Mouse (Mus musculus): ENCODE measurements at regions not wholly inside any gene's neighbourhood (a gene's known extent, or its start where the extent isn't known, plus 50 kb on each side); places are given as distances from the start of the nearest gene placed in this dataset.
A peak's percentile ranks its signal among the peaks of the same experiment; 100 is the strongest.

DNA sequence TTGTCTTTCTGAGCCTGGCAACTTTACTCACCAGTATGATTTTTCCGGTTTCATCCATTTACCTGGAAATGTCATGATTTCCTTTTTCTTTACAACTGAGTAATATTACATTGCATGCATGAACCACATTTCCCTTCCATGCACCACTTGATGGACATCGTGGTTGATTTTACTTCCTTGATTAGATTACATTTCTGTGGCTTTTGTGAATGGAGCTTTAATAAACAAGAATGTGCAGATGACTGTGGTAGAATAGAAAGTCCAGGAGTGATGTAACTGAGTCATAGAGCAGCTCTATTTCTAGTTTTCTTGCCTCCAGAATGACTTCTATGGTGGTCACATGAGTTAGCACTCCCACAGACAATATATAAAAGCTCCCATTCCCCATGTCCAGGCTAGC lies 75.2 kb downstream of the Chst2 start:
- peaks cover 11% of the 10 kb centered on the region for H3K4me1 ChIP-seq (replicated peaks; ENCODE audit: control insufficient read depth, insufficient read depth, low read length)
- H3K4me3 ChIP-seq (ENCODE audit: control insufficient read depth, insufficient read depth, low read length) = no peak overlapping the region
- DNase-seq = no peak
- TF ChIP-seq CTCF (IDR thresholded peaks at IDR 0.05; ENCODE audit: borderline replicate concordance, control insufficient read depth, extremely low read depth, insufficient read depth, low read length, poor library complexity) (no peak), POLR2A (IDR thresholded peaks at IDR 0.05; ENCODE audit: control insufficient read depth, extremely low read depth, insufficient read depth, low read length, poor library complexity) (no peak)
- H3K36me3 ChIP-seq (ENCODE audit: control insufficient read depth, insufficient read depth, low read length) = no peaks in the 10 kb centered on the region
- 25% methylated on average over 2 of the region's 2 CpGs for WGBS
- H3K27me3 ChIP-seq (ENCODE audit: control insufficient read depth, insufficient read depth, low read length) = no peaks in the 10 kb centered on the region
- H3K27ac ChIP-seq (ENCODE audit: control insufficient read depth, insufficient read depth, low read length) = no peak overlapping the region

DNA sequence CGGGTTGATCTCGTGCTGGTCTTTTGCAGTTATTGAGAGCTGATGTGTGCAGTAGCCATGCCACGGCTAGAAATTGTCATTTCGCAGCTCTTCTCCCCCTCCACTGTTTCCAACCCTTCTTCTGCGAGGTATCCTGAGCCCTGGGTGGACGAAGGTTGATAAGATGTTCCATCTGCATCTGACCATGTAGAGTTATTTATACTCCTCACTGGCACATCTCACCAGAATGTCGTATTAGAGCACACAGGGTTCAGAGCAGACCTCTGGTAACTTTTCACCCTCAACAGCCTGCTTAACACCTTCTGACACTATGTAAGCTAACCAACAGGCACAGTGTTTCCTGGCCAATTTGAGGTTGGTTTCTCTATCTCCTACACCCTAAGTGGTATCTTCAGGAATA lies 76.4 kb downstream of the Chst2 start:
- H3K36me3 ChIP-seq (ENCODE audit: control insufficient read depth, insufficient read depth, low read length) = no peaks in the 10 kb centered on the region
- H3K4me1 ChIP-seq (replicated peaks; ENCODE audit: control insufficient read depth, insufficient read depth, low read length) = peaks cover 11% of the 10 kb centered on the region
- no peak overlapping the region for H3K4me3 ChIP-seq (ENCODE audit: control insufficient read depth, insufficient read depth, low read length)
- H3K27me3 ChIP-seq (ENCODE audit: control insufficient read depth, insufficient read depth, low read length) = no peaks in the 10 kb centered on the region
- WGBS = 94% methylated on average over 7 of the region's 7 CpGs
- TF ChIP-seq CTCF (IDR thresholded peaks at IDR 0.05; ENCODE audit: borderline replicate concordance, control insufficient read depth, extremely low read depth, insufficient read depth, low read length, poor library complexity) (no peak), POLR2A (IDR thresholded peaks at IDR 0.05; ENCODE audit: control insufficient read depth, extremely low read depth, insufficient read depth, low read length, poor library complexity) (no peak)
- DNase-seq = no peak
- H3K27ac ChIP-seq (ENCODE audit: control insufficient read depth, insufficient read depth, low read length) = no peak overlapping the region

DNA sequence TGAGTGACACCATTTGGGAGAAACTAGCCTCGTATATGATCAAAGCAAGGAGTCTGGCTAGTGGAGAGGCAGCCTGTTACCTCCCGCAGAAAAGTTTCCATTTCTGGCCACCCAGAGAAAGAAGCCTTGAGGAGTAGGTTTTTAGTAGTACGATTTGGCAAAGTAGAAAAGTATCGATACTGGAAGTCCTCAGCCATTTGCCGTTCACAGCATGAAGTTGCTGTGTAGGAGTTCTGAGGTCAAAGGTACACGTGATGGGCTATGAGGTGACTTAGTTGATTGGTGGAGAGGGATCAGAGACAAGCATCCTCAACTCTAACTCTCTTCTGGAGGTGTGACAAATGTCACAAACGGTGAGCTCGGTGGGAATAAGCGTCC lies 77.5 kb downstream of the Chst2 start:
- no peak overlapping the region for H3K4me3 ChIP-seq (ENCODE audit: control insufficient read depth, insufficient read depth, low read length)
- TF ChIP-seq POLR2A (IDR thresholded peaks at IDR 0.05; ENCODE audit: control insufficient read depth, extremely low read depth, insufficient read depth, low read length, poor library complexity) = no peak
- no peak for TF ChIP-seq CTCF (IDR thresholded peaks at IDR 0.05; ENCODE audit: borderline replicate concordance, control insufficient read depth, extremely low read depth, insufficient read depth, low read length, poor library complexity)
- 88% methylated on average over 9 of the region's 9 CpGs for WGBS

DNA sequence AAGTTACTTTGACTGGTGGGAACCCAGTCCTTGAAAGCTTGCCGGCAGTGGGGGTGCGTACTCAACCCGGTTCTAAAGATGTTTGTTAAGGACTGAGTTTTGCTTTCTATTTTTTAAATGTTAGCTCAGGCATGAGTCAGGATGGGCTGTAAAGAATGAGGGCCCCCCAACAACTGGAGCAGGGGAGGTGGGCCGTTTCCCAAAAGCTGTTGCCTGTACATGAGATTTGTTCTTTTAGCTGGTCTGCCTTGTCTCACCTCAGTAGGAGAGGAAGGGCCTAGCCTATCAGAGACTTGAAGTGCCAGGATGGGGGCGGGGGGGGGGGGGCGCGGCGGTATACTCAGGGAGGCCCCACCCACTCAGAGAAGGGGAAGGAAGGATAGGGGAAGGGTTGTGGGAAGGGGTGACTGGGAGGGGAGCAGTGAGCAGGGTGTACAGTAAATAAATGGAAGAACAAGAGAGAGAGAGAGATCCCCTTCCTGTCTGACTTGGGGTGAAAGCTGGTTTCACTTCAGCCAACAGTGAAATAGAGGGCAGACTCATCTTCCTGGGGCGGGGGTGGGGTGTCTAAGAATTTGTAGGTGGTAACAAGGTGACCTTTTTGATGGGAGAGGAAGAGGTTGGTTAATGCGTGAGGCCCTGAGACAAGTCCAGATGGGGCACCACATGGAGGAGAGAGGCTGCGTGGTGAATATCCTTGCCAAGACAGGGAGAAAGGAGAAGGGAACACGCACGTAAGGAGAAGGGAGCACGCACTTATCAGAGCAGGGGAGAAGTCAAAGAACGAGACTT lies 78.1 kb downstream of the Chst2 start:
- Histone ChIP-seq H3K4me1 (replicated peaks; ENCODE audit: control insufficient read depth, insufficient read depth, low read length) (peaks cover 11% of the 10 kb centered on the region), H3K27ac (ENCODE audit: control insufficient read depth, insufficient read depth, low read length) (no peak overlapping the region; the same call in 1 of the 2 replicates), H3K4me3 (ENCODE audit: control insufficient read depth, insufficient read depth, low read length) (peak overlapping the region; percentile 6; the same call in 1 of the 2 replicates), H3K36me3 (ENCODE audit: control insufficient read depth, insufficient read depth, low read length) (no peaks in the 10 kb centered on the region), H3K27me3 (ENCODE audit: control insufficient read depth, insufficient read depth, low read length) (no peaks in the 10 kb centered on the region)
- DNase-seq = peak; percentile 25
- 36% methylated on average over 12 of the region's 15 CpGs for WGBS
- TF ChIP-seq CTCF (IDR thresholded peaks at IDR 0.05; ENCODE audit: borderline replicate concordance, control insufficient read depth, extremely low read depth, insufficient read depth, low read length, poor library complexity) (no peak), POLR2A (IDR thresholded peaks at IDR 0.05; ENCODE audit: control insufficient read depth, extremely low read depth, insufficient read depth, low read length, poor library complexity) (no peak)

More for the DNA sequence above, 77.5 kb downstream of the Chst2 start:
- Histone ChIP-seq H3K27ac (ENCODE audit: control insufficient read depth, insufficient read depth, low read length) (no peak overlapping the region; the same call in 1 of the 2 replicates), H3K27me3 (ENCODE audit: control insufficient read depth, insufficient read depth, low read length) (no peaks in the 10 kb centered on the region), H3K36me3 (ENCODE audit: control insufficient read depth, insufficient read depth, low read length) (no peaks in the 10 kb centered on the region), H3K4me1 (replicated peaks; ENCODE audit: control insufficient read depth, insufficient read depth, low read length) (peaks cover 11% of the 10 kb centered on the region)
- no peak for DNase-seq

DNA sequence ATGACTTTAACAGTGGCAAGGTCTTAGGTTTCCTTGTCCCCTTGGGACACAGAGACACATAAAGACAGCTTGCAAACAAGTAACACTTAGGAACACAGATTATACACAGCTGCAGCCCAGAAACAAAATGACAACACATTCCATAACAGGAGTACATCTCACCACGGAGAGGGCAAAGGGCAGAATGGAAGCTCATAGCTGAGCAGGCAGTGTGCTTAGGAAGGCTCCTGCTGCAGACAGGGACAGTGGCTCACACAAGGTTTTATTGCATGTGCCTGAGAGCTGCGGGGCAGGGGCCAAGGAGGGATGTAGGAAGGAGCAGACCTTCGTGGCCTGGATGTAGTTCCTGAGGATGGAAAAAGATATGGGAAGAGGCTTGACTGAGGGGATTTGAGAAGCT lies 78.8 kb downstream of the Chst2 start:
- TF ChIP-seq CTCF (IDR thresholded peaks at IDR 0.05; ENCODE audit: borderline replicate concordance, control insufficient read depth, extremely low read depth, insufficient read depth, low read length, poor library complexity) (no peak), POLR2A (IDR thresholded peaks at IDR 0.05; ENCODE audit: control insufficient read depth, extremely low read depth, insufficient read depth, low read length, poor library complexity) (no peak)
- WGBS = 68% methylated on average over 3 of the region's 3 CpGs
- DNase-seq = no peak
- Histone ChIP-seq H3K4me1 (replicated peaks; ENCODE audit: control insufficient read depth, insufficient read depth, low read length) (peaks cover 11% of the 10 kb centered on the region), H3K27me3 (ENCODE audit: control insufficient read depth, insufficient read depth, low read length) (no peaks in the 10 kb centered on the region), H3K4me3 (ENCODE audit: control insufficient read depth, insufficient read depth, low read length) (no peak overlapping the region), H3K27ac (ENCODE audit: control insufficient read depth, insufficient read depth, low read length) (no peak overlapping the region), H3K36me3 (ENCODE audit: control insufficient read depth, insufficient read depth, low read length) (no peaks in the 10 kb centered on the region)

DNA sequence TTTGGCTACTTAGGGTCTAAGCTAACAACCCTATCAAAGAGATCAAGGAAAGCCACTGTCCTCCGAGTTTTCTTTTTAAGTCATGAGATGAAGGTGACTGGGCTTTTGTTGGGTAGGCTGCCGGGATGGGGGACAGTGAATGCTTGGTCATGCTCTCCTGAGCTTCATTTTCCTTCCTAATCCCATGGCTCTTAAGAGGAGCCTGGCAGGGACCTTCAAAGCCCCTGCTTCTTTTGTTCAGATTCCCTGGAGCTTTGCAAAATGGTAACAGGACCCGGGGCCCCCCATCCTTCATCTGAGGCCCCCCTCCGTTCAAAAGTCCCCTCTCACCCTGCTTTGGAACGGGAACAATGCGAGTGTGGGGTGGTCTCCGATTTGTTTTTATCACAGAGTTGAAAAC lies 82.9 kb downstream of the Chst2 start:
- WGBS = 87% methylated on average over 7 of the region's 7 CpGs
- H3K27ac ChIP-seq (ENCODE audit: control insufficient read depth, insufficient read depth, low read length) = no peak overlapping the region
- H3K4me1 ChIP-seq (replicated peaks; ENCODE audit: control insufficient read depth, insufficient read depth, low read length) = peaks cover 7% of the 10 kb centered on the region
- TF ChIP-seq POLR2A (IDR thresholded peaks at IDR 0.05; ENCODE audit: control insufficient read depth, extremely low read depth, insufficient read depth, low read length, poor library complexity) (no peak), CTCF (IDR thresholded peaks at IDR 0.05; ENCODE audit: borderline replicate concordance, control insufficient read depth, extremely low read depth, insufficient read depth, low read length, poor library complexity) (no peak)
- no peak overlapping the region for H3K4me3 ChIP-seq (ENCODE audit: control insufficient read depth, insufficient read depth, low read length)
- no peak for DNase-seq
- no peaks in the 10 kb centered on the region for H3K27me3 ChIP-seq (ENCODE audit: control insufficient read depth, insufficient read depth, low read length)
- H3K36me3 ChIP-seq (ENCODE audit: control insufficient read depth, insufficient read depth, low read length) = no peaks in the 10 kb centered on the region

Data from thymus, adult 2 months (tissue).